6 mouse cellular contexts compared by ENCODE assay signal in genomic region chr7:105726980-105727325, GRCm38 (mm10).
"Had no signal": no experiment of that assay in that cellular context is flagged by ENCODE, and none has a peak within 500 bp of the region (broad histone marks: within the 10 kb centered on the region; RNA-seq: fewer than 3 reads in every experiment).

No protein-coding gene starts in this region.

- DNase-seq: lung, adult 2 months had no signal

- H3K27ac ChIP-seq: kidney, embryonic 15.5 days; limb, embryonic 10.5 days; liver, embryonic 15.5 days; stomach, postnatal 0 days had no signal

- H3K9ac ChIP-seq: kidney, embryonic 15.5 days; liver, embryonic 15.5 days had no signal

- H3K27me3 ChIP-seq: kidney, embryonic 15.5 days; liver, embryonic 15.5 days had no signal

- H3K4me1 ChIP-seq: kidney, embryonic 15.5 days; limb, embryonic 10.5 days; liver, embryonic 15.5 days had no signal

- H3K4me2 ChIP-seq: kidney, embryonic 15.5 days; liver, embryonic 11.5 days; liver, embryonic 15.5 days had no signal

- H3K9me3 ChIP-seq: kidney, embryonic 15.5 days; limb, embryonic 10.5 days; liver, embryonic 15.5 days had no signal

- H3K4me3 ChIP-seq: kidney, embryonic 15.5 days; limb, embryonic 10.5 days; liver, embryonic 15.5 days had no signal
